Mouse (Mus musculus) liver, embryonic 14.5 days (tissue): ENCODE data around the gene Sstr3.

Experiments
- CTCF ChIP-seq: IDR thresholded peaks from 2 replicates; pipeline ENCODE4 v1.5.1; 2016; ENCODE audit warnings: antibody characterized with exemption, low read depth, control low read depth
- EP300 ChIP-seq: IDR thresholded peaks from 2 replicates; pipeline ENCODE4 v1.6.1; 2016; ENCODE audit warnings: antibody characterized with exemption, low read depth

- no peak for TF ChIP-seq CTCF
- TF ChIP-seq EP300 = no peak
Observed at GRCm38 (mm10) chr15:78508443-78508842, 36.0 kb downstream of the Sstr3 start.
